Mouse (Mus musculus) G1E-ER4 (cell line): ENCODE results near the gene Pgf. TPM values are rescaled to one million over a fixed set of nuclear protein-coding genes. Genes with fewer than 3 reads are reported as not detected.

Experiments
- GATA1 ChIP-seq: IDR thresholded peaks from one replicate; pipeline ENCODE4 v1.8.0; 2012; ENCODE audit warnings: low read length, inconsistent platforms
- polyA plus RNA-seq: library from polyadenylated mRNA; stranded (reverse); fragments of >175 nt; gene quantifications from 2 replicates; pipeline ENCODE4 v1.2.3, GENCODE M21; 2012

Gene Pgf
- polyA plus RNA-seq, 1 experiment: not detected

DNA sequence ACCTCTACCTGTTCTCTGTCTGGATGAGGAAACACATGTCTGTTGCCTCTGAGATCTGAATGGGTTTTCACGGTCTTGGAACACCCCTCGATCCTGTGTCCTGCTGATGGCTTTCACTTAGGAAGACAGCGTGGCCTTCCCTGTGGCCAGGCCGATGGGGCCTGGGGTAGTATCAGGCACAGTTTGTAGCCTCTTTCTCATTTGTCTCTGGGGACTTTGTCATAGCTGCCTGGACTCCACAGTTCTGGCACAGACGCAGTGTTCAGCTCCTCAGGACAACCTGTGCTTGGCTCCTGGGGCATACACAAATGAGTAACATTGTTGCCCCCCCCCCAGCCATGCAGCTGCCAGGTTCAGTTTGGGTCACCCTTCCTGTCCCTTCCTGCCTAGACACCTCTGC is 17.5 kb upstream of the Pgf start:
- no peak for TF ChIP-seq GATA1

DNA sequence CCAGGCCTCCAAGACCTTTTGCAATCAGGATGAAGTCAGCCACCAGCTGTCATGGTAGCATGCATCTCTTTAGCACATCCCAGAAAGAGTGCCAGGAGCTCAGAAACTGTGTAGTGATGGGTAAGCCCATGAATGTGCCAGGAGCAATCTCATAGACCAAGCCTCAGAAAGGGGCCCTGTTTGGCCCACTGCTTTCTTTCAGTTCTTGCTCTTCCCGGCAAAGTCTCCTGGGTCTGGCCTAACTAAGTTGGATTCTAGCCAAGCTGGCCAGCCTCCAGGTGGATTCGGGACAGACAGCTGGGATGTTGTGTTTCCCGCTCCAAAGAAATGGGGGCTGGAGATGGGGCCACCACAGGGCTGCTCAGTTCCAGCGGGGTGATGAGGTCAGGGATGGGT is 17.0 kb upstream of the Pgf start:
- TF ChIP-seq GATA1: no peak

DNA sequence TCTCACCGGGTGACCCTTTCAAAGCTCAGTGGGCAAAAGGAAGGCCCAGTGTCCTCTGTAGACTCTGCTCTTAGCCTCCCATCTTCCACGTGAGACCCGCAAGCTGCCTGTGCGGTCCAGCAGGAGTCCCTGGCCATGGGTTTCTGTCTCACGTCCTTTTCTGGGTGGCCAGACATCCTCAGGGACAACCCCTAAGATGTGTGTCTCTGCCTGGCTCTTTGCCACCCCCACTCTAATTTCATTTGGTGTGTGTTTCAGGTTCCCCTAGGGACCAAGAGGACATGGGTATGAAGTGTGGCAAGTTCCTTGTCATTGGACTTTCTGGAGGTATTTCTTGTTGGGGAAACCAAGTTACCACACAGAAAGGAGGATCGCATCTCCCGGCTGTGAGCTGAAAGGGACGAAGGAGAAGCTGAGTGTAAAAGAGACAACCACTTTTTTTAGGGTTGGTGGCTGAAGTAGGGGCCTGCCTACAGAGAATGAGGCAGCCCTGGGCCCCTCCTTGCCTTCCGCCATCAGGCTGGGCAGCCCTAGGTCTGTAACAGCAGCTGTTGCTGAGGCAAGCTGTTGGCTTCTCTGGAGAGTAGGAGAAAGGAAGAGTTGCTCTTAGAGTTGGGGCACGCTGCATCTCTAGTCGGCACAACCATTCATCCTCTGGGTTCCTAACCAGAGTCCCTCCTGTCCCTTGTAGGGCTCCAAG is 16.5 kb upstream of the Pgf start:
- TF ChIP-seq GATA1: no peak

DNA sequence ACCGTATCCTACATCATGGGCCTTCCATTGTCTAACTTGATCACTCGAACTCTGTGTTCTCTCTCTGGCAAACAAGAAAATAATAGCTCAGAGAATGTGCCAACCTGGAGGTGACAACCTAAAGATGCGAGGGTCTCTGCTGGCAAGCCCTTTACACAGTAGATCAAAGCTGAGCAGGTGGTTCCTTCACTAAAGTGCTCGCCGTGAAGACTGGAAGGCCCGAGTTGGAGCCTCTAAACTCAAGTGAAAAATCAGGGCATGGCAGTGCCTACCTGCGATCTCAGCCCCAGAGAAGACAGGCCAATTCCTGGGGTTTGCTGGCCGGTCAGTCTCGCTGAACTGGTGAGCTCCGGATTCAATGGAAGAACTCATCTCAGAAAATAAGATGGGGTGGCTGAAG is 15.6 kb upstream of the Pgf start:
- TF ChIP-seq GATA1: no peak

DNA sequence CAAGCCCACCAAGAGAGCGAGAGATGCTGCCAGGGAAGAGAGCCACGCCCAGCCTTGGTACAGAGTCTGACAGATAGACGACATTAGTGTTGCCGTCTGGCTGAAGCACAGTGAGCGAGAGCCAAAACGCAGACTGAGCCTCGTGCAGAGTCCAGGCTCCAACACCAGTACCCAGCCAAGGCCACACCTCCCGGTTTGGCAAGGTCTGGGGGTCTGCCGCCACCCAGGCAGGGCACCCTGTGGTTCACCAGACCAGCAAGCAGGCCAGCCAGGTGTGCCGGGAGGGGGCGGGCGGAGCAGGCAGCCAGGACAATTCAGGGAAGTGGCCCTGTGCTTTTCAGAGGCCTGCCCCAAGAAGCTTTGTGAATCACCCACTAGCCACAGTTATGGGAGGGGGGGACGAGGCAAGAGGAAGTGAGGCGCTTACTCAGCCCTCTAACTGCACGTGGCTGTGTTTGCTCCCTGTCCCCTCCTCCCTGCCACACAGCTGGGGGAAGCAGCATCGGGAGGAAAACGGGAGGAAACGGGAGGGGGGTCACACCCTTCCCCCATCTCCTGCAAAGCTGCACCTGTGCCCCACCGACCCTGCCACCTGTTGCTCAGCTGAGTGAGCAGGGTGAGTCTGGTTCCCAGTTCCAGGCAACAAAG is 15.0 kb upstream of the Pgf start:
- no peak for TF ChIP-seq GATA1

DNA sequence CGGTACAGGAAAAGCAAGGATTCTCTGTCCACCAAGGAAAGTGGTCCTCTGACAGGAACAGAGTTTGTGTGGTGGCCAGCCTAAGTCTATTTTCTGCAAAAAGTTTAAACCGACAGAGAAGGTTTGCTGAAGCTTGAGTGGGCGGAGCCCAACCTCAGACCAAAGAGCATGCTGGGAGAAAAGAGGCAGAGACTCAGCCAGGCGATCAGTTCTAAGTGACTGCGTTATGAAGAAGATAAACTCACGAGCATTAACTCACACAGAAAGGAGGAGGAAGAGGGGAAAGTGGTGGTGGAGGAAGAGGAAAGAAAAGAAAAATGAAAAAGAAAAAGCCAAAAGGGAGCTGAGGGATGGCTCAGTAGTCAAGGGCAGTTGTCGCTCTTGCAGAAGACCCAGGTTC is 12.7 kb upstream of the Pgf start:
- TF ChIP-seq GATA1: no peak

DNA sequence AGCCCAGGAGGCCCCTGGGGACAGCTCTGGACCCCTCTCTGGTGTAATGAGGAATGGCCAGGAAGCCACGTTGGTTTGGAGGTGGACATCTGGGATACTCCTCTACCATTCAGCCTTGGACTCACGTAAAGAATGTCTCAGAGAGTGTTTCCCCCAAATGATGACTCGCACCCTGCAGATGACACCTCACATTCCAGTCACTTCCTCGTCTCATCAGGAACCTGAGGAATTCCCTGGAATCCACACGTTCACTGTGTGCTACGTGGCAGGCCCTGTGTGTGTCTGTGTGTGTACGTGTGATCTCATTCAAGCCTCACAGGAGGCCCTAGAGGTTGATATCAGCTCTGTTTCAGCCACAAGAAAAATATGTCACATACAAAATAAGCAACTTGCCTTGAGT is 8.8 kb upstream of the Pgf start:
- TF ChIP-seq GATA1: no peak

DNA sequence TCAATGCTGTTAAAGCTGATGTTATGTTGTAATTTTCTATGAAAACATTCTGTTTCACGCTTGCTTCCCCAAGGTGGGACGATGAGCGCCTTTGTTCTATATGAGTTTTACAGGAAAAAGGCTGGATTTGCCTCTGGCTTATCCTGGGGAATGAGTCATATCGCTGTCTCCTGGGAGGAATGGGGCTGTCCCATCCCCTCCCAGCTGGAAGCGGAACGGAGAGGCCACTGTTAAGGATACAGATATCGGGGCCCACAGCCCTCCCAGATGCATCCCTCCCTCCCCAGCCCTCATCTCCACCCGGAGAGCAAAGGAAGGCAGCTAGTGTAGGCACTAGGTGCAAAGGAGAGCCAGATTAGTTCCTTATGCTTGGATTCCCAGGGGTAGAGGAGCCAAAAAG is 8.2 kb upstream of the Pgf start:
- no peak for TF ChIP-seq GATA1

DNA sequence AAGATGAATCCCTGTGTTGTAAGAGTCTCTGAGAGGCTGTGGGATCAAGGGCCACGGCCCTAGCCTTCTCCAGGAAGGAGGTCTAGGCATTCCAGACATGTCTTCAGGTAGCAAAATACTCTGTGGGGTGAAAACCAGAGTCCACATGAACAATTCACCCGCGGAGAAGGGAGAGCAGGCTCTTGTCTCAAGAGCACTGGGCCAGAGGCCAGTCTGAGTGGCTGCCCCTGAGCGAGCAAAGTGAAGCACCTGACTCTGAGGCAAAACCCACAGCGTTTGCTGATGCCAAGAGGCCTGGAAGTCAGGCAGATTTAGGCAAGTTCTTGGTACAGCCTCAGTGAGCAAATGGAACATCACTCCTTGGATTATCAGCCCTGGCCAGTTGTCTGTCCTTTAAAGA is 6.5 kb upstream of the Pgf start:
- no peak for TF ChIP-seq GATA1

DNA sequence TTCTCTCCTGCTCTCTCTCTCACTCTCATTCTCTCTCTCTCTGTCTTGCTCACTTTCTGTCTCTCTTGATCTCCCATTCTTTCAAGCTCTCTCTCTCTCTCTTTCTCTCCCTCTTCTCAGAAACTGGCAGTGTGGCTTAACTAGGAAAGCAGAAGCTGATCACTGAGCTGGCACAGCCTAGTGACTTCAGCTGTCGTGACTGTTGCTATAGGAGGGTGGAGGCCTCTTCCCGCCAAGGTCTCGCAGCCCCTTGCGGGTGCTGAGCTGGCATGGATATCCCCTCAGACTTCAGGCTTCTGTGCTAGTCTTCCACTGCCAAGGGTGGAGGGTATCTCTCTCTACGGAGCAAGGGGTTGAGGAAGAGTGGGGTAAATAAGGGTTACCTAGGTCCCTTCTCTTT is 5.3 kb upstream of the Pgf start:
- TF ChIP-seq GATA1: no peak

DNA sequence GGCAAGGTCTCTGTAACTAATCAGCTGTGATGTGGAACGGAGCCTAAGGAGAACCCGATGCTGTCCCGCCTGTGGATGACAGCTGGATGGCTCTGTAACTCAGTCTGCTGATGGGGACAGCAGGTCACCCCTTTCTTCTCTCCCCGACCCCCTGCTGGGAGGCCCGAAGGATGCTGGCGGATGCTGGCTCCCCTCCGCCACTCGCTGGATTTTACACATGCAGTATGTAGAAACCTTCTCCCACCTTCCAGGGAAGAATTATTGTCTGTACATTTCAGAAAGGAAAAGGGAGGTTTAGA is 4.7 kb upstream of the Pgf start:
- TF ChIP-seq GATA1: no peak

DNA sequence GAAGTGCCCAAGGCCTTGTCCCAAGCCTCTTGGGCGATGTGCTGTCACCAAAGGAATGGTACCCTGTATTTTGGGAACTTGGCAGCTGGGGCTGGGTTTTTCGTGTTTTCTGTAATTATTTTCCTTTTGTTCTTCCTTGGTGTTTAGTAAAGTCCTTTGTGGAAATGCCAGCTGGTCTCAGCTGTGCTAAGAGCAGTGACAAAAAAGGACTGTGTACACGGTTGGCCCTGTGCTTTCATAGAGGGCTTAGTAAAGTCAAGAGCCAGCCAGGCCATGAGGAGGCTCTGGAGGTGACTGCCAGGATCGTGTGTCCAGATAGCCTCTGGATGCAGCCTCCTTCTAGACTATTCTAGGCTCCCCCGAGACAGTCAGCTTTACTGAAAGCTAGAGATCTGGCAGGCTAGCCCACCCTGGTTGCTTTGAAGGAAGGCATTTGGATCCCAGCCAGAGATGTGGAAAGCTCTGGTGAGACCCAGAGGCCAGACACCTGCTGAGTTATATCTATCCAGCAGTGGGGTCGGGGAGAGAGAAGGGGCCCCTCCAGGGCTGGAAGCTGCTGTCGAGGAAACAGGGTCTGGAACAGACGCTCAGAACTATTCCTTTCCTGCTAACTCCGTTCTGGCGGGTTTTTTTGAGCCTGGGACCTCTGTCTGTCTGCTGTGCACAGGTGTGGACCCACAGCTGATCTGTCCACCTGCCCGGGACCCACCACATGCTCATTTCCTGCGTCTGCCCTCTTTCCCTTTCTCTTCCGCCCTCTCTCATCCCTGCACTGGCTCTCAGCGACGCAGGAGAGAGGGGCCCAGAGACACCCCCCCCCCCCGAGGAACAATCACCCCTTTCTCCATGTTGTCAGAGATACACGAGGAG is 4.1 kb upstream of the Pgf start:
- no peak for TF ChIP-seq GATA1

DNA sequence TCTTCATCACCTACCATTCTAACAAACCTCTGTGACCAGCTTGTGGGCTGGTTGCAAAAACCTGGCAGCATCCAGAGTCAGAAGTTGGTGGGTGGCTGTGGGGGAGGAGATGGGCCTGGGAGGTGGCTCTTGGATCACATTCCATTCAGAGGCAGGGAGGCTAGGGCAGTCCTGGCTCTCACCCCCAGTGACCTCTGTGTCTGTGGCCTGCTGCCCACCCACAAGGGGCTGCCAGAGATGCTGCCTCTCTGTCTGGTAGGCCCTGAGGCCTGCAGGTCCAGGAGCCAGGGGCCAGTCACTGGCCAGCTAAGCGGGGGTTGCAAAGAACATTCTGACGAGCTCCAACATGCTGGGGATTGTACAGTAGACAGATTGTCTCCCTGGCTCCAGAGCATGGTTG is 704 bp upstream of the Pgf start:
- TF ChIP-seq GATA1: no peak

DNA sequence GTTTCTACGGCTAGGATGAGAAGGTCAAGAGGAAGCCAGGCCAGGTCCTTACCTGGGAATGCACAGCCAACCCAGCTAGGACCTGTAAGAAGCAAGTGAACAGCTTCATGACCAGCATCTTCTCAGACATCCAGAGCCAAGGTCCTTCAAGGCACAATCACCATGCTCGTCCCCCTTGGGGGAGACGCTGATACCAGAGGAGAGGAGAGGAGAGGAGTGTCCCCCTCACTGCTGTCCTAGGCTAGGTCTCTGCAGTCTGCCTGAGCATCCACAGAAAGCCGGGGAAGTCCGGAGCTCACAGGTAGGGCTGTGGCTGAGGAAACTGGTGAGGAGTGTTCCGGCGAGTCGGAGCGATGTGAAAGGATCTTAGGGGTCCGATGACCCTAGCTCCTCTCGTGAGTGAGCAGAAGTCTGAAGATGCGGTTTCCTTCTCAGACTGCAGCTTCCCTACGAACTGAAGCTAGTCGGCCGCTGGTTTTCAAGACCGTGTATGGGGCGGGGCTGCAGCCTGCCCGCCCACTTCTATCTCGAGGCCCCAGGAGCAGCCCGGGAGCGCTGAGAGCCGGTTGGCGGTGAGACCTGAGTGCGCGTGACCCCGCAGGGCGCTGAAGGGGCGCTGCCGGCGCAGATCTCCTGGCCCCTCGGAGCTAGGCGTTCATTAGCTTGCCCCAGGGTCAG is 605 bp downstream of the Pgf start:
- no peak for TF ChIP-seq GATA1

DNA sequence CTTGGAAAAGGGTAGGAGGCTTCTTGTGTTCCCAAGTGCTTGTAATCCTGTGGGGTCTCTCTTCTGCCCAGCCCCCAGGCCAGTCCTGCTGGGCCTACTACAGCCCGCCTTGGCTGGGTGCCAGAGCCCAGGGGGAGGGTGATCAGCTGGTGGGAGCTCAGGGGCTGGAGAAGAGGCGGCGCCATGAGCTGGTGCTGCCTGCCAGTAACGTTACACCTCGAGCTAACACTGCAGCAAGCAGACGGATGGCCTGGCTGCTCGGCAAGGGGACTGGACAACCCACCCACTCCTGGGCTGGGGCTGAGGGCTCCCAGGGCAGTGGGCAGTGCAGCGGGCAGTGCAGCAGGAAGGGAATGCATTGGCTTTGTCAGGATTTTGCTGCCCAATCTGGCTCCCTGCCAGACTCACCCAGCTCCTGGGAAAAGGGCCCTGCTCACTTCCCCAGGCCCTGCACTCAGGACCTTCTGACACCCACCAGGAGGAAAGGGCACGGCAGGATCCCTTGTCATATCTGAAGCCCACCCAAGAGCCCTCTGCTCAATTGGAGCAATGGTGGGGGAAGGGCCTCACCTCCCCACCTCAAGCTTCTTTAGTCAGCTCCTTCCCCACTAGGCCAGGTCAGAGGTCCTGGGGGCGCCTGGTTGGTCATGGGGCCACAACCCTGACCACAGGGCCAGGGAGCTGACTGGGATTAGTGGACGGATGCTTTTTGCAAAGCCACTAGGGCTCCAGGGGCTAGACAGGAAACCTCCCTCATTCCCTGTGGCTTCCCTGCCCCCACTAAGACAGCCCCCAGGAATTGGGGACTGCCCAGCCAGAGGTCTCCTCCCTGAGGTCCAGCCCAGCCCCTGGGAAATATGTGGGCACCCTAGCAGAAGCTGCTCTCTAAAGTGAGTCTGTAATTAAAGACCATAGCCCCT is 1.4 kb downstream of the Pgf start:
- no peak for TF ChIP-seq GATA1

DNA sequence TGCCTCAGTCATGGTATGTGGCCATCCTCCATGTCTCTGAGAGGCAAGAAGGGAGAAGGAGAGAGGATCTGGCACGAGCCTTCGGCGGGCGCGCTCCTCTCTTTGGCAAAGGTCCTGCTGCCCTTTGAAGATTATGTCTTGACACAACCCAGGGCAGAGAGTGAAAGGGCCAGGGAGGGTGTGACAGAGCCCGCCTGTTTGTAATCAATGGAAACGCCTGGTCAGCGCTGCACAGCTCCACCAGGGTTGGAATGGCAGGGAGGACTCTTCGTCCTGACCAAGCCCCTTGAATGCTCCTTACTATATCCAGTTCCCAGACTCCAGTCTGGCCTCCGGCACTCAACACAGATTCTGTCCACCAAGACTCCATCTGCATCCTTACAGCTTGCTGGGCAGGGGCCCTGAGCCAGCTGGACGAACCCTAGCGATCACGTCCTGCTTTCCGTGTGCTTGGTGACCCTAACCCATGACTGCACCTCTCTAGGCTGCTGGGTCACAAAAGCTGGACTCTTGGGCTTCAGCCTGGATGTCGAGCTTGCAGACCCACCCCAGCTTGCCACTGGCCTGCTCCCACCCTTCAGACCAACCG is 2.4 kb downstream of the Pgf start:
- no peak for TF ChIP-seq GATA1
